Mouse (Mus musculus): ENCODE data around the gene Tyw5. TPM values are rescaled to one million over a fixed set of nuclear protein-coding genes. Genes with fewer than 3 reads are reported as not detected.

The Tyw5 gene
- polyA plus RNA-seq, 1 experiment from 2014 or later, result 24.4 TPM

GRCm38 (mm10) chr1:57339156-57339796 lies 67.6 kb downstream of the Tyw5 start:
- no peak for ATAC-seq (ENCODE audit: insufficient number of reproducible peaks, low FRiP score, low TSS enrichment, low read depth)
- Histone ChIP-seq H3K36me3 (no peaks in the 10 kb centered on the region), H3K27me3 (no peaks in the 10 kb centered on the region), H3K9me3 (replicated peaks) (no peaks in the 10 kb centered on the region), H3K4me1 (no peaks in the 10 kb centered on the region), H3K27ac (replicated peaks) (no peak overlapping the region), H3K9ac (no peak overlapping the region), H3K4me3 (replicated peaks) (no peak overlapping the region), H3K4me2 (replicated peaks) (no peak overlapping the region)
- WGBS, result 41% methylated on average over 14 of the region's 14 CpGs

Other genes with a start within 250 kb of the Tyw5 start
- 14.7 and 15.8 TPM in 2 replicates for gene 1700066M21Rik, start 29.5 kb downstream of the Tyw5 start, polyA plus RNA-seq (2015; fragmentation: Nextera tagmentation; extraction: Ambion mirVana)
- gene Maip1, start 773 bp downstream of the Tyw5 start, polyA plus RNA-seq (2015; fragmentation: Nextera tagmentation; extraction: Ambion mirVana), result 15.3 and 16.2 TPM in 2 replicates

Data from embryonic facial prominence, embryonic 15.5 days (tissue).